Mouse (Mus musculus) mesoderm, embryonic 11.5 days (tissue): Measurements from ENCODE around the gene Mgmt.

Experiments used
- DNase-seq: peaks from one replicate; pipeline ENCODE4 v3.0.0-alpha.2; 2012; ENCODE audit warnings: low read depth, low spot score

Mgmt gene

DNA sequence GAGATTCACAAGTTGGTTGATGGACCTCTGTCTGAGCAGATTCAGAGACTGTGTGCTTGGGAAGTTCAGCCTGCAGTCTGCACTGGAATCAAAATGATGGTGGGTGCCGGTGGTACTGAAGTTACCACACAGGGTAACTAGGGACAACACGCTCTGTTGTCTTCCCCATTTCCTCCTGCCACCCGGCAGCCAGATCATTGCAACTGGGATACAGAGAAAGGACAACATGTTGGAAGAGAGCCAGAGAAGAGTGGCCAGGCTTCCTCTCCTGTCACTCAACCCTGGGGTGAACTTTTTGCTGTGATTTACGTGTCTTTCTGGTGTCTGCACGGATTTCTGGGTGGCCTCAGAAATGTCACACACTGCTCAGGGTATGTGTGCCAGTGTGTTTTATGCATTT lies 107.4 kb downstream of the Mgmt start:
- peak; percentile 27 for DNase-seq

DNA sequence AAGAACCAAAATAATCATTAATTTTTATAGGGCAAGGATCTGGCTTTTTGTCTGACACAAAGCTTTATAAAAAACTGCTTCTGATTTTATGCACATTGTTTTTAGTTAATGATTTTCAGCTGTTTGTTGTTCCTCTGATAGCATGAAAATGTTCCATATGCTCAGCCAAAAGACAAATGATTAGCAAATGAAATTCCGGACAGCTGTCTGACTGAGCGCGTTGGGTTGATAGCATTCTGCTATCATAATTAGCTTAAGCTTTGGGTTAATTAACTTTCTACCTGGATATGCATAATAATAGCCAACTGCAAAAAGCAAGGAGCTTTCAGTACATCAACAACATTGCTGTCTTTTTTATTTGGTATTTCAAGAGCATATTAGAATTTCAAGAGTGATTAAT lies 108.0 kb downstream of the Mgmt start:
- DNase-seq: no peak

DNA sequence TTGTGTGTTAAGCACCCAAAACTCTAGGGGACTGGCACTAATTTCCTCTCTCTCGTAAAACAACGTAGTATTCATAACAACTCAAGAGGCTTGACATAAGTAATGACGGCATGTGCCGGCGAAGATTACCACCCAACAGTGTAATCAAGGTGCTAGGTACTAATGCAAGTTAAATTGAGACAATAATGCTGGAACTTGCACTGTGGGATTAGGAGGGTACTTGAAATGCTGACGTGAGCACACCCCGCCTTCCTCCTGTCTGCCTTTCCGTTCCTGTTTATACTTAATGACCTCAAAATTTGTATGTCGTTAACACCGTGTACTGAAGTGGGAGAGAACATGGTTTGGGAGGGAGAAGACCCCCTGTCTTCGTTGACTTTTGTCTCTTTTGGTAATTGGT lies 110.9 kb downstream of the Mgmt start:
- no peak for DNase-seq

DNA sequence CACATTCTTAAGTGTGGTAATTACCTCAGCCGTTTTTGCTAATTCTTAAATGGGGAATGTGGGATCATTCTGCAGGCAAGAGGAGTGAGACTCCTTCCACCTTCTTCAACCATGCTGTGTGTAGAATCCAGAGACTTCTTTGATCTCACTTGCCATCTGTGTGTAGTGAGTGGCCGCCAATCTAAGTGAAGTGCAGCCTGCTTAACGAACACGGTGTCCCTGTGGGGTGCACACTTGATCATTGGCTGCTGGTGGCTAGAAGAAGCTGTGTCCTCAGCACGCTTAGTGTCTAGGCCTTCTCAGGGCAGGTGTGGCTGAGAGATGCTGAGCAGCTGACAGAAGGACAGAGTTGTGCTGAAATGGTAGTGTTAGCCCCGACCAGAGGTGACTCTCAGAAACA lies 113.9 kb downstream of the Mgmt start:
- no peak for DNase-seq

DNA sequence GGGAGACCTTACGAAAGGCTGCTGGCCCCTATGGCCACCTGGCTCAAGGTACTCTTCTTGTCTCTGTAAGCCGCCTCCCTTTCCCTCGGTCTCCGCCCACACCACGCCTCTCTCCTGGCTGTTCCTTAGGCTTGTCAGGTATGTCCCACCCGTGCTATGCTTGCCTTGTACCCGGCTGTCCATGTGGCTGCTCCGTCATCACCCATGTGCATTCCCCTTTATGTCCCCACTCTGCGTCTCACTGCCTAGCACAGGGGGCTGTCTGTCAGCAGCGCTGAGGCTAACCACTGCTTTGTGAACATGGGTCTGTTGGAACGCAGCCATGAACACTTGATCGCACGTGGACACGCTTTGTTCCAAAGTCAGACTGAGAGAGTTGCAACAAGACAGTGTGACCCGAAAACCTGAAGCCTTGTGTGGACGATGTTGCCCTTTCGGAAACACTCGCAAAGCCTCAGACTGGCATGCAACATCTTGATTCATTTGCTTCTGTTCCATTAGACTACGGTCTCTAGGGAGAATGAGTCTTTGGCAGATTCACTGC lies 115.4 kb downstream of the Mgmt start:
- DNase-seq: no peak

DNA sequence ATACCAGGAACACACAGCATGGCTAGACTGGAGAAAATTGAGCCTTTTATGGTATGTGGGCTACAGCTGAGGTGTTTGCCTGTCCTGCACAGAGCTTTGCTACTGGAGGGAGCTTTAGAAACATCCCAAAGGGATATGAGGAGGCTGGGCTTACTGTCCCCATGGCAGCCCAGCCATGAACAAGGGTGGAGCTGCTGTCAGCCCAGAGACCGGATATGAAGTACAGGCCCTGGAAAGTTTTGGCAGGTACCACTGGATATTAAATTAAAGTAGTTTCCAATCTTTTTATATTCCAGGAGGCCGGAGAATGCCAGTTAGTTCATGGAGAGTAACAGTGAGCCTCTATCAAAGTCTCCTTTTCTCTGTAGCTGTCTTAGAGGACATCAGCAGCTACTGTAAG lies 116.0 kb downstream of the Mgmt start:
- no peak for DNase-seq

DNA sequence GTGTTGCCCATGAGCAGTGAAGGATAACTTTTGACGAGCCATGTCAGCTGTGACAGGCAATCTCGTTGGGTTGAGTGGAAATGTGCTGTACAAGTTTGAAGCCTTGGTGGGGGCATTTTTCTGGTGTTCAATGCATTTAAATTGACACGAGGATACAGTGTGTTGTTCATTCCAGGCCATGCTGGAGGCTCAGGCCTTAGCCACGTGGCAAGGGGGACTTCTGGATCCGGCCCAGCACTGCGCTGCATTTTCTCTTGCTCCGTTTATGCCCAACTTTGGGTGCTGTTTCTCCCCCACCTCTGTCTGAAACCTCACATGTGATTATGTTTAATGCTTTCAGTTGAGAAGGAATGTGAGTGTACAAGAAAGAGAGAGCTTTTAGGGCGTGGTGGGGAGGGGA lies 118.3 kb downstream of the Mgmt start:
- DNase-seq: no peak

DNA sequence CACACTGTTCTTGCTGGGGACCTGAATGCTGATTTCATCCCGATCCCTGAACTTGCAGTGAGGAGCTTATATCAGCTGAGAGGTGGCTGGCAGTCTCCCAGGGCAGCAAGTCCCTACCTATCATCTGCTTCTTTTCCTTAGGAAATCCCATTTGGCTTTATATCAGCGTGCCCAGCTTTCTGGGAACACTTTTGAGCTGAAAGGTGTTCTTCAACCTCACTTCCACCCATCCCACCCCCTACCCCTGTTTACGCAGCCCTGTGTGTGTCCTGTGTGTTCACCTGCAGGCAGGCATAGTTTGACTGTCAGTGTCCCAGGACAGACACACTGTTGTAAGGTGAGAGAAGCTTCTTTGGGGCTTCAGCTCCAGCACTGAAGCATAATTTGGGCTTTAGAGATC lies 119.0 kb downstream of the Mgmt start:
- no peak for DNase-seq

DNA sequence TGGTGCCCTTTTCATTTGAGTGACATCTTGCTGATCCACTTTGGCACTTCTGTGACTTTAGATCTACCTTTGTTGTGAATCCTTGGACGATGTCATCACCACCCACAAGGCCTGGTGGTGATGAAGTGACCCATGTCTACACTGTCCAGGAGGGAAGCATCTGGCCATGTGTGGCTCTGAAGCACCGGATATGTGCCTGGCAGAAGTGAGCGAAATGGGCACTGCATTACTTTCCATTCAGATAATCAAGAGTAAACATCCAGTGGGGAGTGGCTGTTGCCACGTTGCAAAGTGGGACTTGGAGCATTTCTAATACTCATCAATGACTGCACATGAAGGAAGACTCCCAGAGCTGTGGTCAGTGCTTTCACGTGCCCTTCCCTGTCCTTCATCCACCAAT lies 124.2 kb downstream of the Mgmt start:
- no peak for DNase-seq

DNA sequence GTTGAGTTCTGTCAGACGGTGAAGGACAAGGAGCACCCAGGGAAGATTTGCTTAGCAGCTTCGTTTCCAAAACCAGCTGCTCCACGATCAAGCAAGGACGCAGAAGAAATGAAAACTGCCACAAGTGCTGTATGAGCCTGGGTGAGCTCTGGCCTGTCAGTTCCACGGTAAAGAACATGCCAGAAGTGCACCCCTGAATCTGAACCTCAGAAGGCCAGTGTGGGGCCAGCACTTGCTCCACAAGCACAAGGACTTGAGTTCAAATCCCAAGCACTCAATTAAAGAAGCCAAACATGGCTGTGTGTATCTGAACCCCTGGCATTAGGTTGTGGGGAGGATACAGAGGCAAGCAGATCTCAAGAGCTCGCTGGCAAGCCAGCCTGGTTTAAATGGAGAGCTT lies 125.8 kb downstream of the Mgmt start:
- DNase-seq: no peak

DNA sequence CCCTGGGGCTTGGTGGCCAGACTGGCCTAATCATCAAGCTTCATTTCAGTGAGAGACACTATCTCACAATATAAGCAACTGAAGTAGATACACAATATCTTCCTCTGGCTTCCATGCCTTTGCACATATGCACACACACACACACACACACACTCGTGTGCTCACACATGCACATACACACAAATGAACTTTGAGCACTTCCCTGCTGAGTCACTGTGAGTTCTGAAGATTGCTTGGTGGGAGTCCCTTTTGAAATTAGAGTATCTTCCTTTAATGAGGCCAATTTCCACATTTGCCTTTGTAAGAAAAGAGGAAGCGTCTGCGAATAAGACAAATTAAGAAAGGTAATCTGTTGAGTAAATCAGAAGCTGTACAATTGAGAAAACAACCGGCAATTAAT lies 136.4 kb downstream of the Mgmt start:
- DNase-seq: no peak

DNA sequence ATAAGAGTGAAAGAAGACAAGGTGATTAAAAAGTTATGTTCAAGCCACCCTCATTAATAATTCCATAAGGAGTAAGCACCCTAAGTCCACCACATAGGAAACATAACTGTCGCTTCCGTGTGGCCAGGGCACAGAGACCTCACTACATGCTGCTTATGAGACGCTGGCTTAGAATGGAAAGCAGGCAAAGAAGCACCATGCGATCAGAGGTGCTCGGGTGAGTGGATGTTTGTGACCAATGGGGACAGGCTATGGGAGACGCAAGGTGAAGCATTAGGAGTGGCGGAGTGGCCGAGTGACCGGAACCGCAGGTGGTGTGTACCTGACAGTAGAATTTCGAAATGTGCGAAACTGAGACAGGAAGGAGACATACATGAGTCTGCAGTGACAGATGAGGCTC lies 138.8 kb downstream of the Mgmt start:
- DNase-seq: no peak

DNA sequence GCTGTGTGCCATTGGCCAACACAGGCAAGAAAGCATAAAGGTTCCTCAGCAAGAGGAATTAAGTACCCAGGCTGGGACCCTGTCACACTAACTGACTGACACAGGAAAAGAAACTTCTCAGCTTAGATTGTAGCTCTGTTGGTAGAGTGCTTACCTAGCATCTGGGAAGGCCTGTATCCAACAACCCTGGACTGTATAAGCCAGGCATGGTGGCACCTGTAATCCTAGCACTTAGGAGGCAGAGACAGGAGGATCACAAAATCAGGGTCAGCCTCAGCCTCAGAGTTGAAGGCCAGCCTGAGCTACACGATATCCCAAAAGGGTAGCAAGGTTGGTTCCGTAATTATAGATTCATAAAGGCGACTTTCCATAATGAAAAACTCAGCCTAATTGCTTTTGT lies 140.6 kb downstream of the Mgmt start:
- DNase-seq: no peak

DNA sequence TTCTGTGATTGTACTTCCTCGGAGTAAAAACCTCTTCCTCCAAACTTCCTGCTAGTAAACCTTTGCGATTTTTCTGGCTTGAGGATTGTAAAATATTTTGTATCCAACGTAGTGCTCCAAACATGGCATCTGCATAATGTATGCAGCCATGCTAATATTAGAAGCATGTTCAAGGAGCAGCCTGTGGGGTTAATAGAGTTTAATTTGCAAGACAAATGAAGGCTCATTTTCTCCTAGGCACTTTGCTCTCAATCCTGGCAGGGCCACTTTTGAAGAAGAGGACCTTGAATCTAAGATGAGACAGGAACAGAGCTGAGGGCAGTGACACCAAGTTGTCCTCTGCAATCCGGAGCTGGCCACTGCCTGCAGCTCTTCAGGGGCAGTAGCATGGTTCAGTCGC lies 141.5 kb downstream of the Mgmt start:
- no peak for DNase-seq

DNA sequence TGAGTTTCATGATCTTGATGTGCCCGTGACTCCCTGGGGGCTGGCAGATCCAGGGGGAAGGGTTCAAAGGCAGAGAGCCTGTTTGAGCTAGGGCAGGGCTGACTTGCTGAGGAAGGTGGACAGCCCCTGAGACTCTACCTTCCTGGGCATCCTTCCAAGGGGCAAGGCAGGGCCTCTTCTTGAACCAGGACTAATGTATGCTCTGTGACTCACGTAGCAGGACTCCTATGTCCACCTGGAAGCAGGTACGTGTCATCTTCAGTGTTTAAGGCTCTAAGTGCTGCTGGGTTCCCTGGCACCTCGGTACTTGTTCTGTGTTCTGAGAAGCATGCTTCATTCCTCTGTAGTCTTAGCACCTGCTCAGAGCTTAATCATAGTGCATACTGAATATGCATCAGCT lies 143.1 kb downstream of the Mgmt start:
- no peak for DNase-seq

DNA sequence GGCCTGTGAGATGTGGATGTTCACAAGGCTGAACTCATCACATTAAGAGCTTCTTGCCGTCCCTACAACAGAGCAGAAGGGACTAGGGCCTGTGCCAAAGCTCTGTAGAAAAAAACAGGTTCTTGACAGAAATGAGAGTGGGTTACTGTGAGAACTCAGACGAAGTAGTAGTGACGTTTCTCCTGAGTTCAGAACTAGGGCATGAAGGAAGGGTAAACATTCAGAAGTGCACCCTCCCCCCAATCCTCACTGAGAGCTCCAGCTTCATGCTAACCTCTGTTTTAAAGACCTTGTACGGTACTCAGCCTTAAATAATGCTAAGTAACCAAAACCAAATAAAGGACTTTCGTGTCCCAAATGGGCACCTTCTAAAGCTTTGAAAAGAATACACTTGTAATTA lies 143.5 kb downstream of the Mgmt start:
- DNase-seq: no peak

DNA sequence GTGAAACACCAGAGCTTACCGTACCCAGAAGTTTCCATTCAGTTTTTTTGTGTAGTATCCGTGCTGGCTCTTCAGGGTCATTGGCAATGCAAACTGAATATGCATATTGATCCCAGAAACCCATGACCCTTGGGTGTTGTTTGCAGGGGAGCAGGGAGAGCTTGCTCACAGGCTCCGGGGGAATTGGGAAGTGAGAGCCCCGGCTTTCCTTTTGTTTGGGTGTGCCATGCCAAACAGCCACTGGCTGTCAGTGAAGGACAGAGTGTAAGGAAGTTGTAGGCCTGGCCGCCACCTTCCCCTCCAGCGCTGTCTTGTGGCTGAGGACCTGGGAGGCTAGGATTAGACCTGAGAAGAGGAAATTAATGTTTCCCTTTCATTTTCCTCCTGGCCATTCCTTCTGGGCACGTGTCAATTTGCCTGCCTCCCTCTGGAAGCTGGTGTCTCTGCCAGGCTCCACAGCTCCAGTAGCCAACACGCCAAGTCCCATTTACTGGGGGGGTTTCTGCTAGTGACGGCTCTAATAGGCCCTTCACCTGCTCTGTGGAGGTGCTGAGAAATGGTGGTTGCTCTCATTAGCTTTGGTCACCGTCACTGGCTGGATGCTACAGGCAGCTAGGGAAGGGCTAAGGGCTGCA lies 144.0 kb downstream of the Mgmt start:
- no peak for DNase-seq

DNA sequence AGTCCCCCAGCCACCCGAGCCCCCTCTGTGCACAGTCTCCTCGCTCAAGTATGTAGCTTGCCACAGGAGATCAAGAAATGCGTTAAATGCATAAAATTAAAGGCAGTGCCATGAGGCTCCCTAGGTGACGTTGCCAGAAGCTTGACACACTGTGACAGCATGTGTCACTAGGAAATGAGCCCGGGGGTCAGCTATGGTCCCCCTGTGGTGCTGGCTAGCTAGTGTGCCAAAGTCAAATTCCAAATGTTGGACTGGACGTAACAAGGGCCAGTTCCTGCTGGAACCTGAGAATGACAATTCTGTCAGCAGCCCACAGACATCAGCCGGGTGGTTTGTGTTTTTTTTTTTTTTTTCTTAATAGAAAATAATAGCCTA lies 144.5 kb downstream of the Mgmt start:
- no peak for DNase-seq

DNA sequence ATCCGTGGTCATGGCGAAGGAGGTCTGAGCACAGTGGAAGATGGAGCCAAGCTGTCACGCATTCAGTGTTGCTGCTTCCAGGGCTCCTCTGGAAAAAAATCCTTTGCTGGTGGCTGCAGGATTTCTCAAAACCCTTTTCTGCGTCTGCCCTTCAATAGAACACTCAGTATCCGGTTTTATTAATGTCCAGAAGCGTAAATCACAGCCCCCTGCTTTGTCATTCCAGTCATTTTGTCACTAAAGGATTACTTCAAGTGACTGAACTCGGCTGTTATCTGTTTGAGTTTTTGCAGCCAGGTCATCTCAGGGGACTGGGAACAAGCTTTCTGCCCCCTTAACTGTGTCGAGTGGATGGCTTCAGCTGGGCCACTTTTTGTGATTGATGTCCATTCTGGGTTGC lies 146.2 kb downstream of the Mgmt start:
- DNase-seq: peak; percentile 51

DNA sequence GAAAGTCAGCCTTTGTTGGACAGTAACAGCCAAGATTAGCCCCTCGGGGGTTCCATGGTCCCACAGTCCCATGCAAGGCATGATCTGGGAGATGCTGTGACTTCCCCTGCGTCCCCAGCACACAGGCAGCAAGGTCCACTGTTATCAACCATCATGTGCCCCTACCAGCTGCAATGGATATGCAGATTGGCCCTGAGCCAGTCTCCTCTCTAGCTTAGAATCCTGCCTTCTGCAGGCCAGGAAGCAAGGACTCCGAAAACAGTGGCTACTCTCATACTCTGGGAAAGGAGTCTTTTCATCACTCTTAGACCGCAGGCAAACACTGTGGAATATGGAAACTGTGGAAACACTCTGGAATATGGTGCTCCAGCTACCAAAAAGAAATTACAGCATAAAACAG lies 152.5 kb downstream of the Mgmt start:
- DNase-seq: no peak

DNA sequence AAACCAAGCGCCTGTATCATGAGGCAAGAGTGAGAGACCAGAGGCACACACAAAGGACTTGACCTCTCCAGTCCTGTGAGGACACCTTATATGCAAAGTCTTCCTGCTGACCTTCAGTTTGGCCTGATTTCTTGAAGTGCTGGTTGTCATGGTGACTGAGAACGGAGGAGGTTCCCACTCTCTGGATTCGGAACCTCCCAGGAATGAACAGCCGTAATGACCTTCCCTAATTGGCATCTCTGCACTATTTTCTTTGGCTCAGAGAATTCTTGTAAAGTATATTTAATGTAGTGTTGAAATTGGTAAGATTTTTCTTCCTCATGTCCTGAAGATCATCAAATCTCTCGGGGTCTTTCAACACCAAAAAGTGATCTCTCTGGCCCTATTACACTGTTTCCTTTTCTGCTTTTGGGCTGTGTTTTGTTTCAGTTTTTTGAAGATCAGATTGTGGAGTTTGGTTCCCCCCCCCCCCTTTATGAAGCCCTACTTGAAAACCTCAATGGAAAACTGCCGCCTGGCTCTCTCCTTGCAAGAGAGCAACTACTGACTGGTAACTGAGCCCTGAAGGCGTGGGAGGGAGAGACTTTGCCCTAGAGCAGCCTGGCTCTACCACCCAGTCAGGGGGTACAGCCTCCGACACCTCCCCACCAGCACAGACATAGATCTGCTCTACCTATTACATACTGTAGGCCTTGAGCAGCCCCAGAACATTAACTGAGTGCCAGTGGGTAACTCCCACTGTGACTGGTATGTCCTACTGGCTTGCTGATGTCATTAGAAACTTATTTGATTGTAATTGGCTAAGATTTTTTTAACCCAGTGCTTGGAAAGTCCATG lies 153.9 kb downstream of the Mgmt start:
- DNase-seq: no peak

DNA sequence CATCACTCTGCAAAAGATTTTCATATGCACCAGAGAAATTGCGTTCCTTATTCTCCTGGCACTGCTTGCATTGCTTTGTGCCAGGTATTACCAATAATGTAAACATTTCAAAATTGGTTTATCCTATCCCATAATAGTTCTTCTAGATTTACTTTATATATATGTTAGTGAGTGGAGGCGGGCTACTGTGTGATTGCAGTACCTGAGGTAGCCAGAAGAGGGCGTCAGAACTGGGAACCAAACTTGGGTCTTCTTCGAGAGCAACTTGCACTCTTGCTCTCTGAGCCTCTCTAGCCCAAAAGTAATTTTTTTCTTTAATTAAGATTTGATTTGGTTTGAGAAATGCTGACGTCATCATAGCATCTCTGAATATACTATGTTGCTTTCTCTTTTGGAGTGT lies 159.9 kb downstream of the Mgmt start:
- no peak for DNase-seq

DNA sequence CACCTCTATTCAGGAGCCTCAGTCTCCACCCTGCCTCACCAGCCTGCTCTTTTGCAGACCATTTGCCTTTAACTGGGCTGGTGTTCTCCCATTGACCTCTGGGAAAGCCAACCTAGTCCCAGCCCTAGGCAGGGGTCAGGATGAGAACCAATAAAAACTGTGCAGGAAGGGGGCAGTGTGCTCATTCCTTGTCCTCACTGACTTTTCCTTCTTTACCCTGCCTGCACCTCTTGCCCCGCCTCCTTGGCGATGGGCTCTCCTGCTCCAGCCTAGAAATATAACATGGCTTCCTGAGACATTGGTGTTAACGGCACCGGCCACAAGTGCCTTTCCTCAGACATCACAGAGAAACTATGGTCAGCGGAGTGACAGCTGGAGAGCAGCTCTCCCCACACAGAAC lies 161.7 kb downstream of the Mgmt start:
- DNase-seq: no peak
